ENCODE assay signal across 10 mouse cellular contexts in the genomic region with DNA sequence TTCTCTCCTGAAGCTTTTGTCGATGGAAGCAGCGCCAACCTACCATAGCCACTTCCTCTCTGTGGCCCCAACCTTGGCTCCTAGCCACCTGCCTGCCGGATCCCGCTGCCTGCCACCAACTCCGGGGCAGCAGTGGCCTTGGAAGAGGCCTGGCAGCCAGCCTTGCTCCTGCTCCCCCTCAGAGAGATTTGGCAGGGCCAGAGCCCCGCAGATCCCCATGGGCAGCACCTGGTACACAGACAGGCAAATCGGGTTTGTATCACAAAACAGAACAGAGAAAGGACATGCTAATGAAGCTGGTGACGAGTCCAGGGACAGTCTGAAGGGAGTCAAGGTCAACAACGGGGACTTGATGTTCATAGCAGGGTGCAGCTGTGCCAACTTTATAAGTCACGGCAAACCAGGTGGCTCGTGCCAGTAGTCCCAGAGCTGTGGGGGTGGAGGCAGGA. TPM values are rescaled to one million over a fixed set of nuclear protein-coding genes. Genes with fewer than 3 reads are reported as not detected.
DNase-seq lines count a peak whose midpoint lies in the region; ATAC-seq and TF ChIP-seq lines count a peak whose summit lies in the region.
"Had no signal": no experiment of that assay in that cellular context is flagged by ENCODE, and none has a peak within 500 bp of the region (broad histone marks: within the 10 kb centered on the region; RNA-seq: fewer than 3 reads in every experiment).

No protein-coding gene starts in this region.

- intact Hi-C loops in left cerebral cortex, postnatal 25 days (cut with DNase I) = no loop called here

- no peaks in the 10 kb centered on the region for H3K9me3 ChIP-seq in forebrain, postnatal 0 days (ENCODE audit: low read length)
- H3K9me3 ChIP-seq in forebrain, embryonic 15.5 days = no peaks in the 10 kb centered on the region
- no peaks in the 10 kb centered on the region for H3K9me3 ChIP-seq in stomach, embryonic 15.5 days
- no peaks in the 10 kb centered on the region for H3K9me3 ChIP-seq in stomach, postnatal 0 days (ENCODE audit: control insufficient read depth, low read length)
- no peaks in the 10 kb centered on the region for H3K9me3 ChIP-seq in heart, postnatal 0 days (replicated peaks; ENCODE audit: control insufficient read depth, low read length)

- H3K4me1 ChIP-seq in forebrain, postnatal 0 days (ENCODE audit: insufficient read depth) = no peaks in the 10 kb centered on the region
- H3K4me1 ChIP-seq in forebrain, embryonic 15.5 days = no peaks in the 10 kb centered on the region
- no peaks in the 10 kb centered on the region for H3K4me1 ChIP-seq in stomach, embryonic 15.5 days
- no peaks in the 10 kb centered on the region for H3K4me1 ChIP-seq in stomach, postnatal 0 days (replicated peaks; ENCODE audit: control insufficient read depth, insufficient read depth)
- no peaks in the 10 kb centered on the region for H3K4me1 ChIP-seq in heart, postnatal 0 days (ENCODE audit: control insufficient read depth, insufficient read depth)

- H3K9ac ChIP-seq in forebrain, postnatal 0 days = no peak overlapping the region
- no peak overlapping the region for H3K9ac ChIP-seq in forebrain, embryonic 15.5 days (replicated peaks)
- H3K9ac ChIP-seq in stomach, embryonic 15.5 days = no peak overlapping the region
- H3K9ac ChIP-seq in stomach, postnatal 0 days (ENCODE audit: low read length) = no peak overlapping the region
- no peak overlapping the region for H3K9ac ChIP-seq in heart, postnatal 0 days (replicated peaks; ENCODE audit: low read depth, low read length)

- no peaks in the 10 kb centered on the region for H3K27me3 ChIP-seq in forebrain, postnatal 0 days (ENCODE audit: insufficient read depth, low read length)
- no peaks in the 10 kb centered on the region for H3K27me3 ChIP-seq in forebrain, embryonic 15.5 days
- H3K27me3 ChIP-seq in stomach, embryonic 15.5 days (replicated peaks) = no peaks in the 10 kb centered on the region
- H3K27me3 ChIP-seq in stomach, postnatal 0 days (ENCODE audit: control insufficient read depth, insufficient read depth, low read length) = no peaks in the 10 kb centered on the region
- H3K27me3 ChIP-seq in heart, postnatal 0 days (ENCODE audit: control insufficient read depth, insufficient read depth, low read length) = no peaks in the 10 kb centered on the region

- TF ChIP-seq CTCF in forebrain, postnatal 0 days (IDR thresholded peaks at IDR 0.05; ENCODE audit: low read depth) = no peak
- no peak for TF ChIP-seq CTCF in stomach, postnatal 0 days (IDR thresholded peaks at IDR 0.05; ENCODE audit: low read depth)
- TF ChIP-seq CTCF in heart, postnatal 0 days (IDR thresholded peaks at IDR 0.05; ENCODE audit: low read depth) = no peak

- H3K36me3 ChIP-seq in forebrain, postnatal 0 days (ENCODE audit: insufficient read depth) = no peaks in the 10 kb centered on the region
- H3K36me3 ChIP-seq in forebrain, embryonic 15.5 days = no peaks in the 10 kb centered on the region
- no peaks in the 10 kb centered on the region for H3K36me3 ChIP-seq in stomach, embryonic 15.5 days
- no peaks in the 10 kb centered on the region for H3K36me3 ChIP-seq in stomach, postnatal 0 days (ENCODE audit: control insufficient read depth, insufficient read depth, low read length)
- H3K36me3 ChIP-seq in heart, postnatal 0 days (replicated peaks; ENCODE audit: control insufficient read depth, insufficient read depth, low read length) = no peaks in the 10 kb centered on the region

- H3K27ac ChIP-seq in forebrain, postnatal 0 days (ENCODE audit: low read depth, low read length) = no peak overlapping the region
- no peak overlapping the region for H3K27ac ChIP-seq in forebrain, embryonic 15.5 days (replicated peaks)
- 0 out of 2 replicates have a peak overlapping the region, but pooled peaks have one; percentile 49 for H3K27ac ChIP-seq in stomach, embryonic 15.5 days
- no peak overlapping the region for H3K27ac ChIP-seq in stomach, postnatal 0 days (replicated peaks)
- peak overlapping the region; percentile 88 for H3K27ac ChIP-seq in heart, postnatal 0 days (ENCODE audit: low read depth)

- H3K4me2 ChIP-seq in forebrain, postnatal 0 days (ENCODE audit: low read depth) = no peak overlapping the region
- no peak overlapping the region for H3K4me2 ChIP-seq in forebrain, embryonic 15.5 days (replicated peaks)
- H3K4me2 ChIP-seq in stomach, embryonic 15.5 days = no peak overlapping the region
- H3K4me2 ChIP-seq in stomach, postnatal 0 days (replicated peaks; ENCODE audit: low read depth) = no peak overlapping the region
- H3K4me2 ChIP-seq in heart, postnatal 0 days (ENCODE audit: low read depth, low read length) = no peak overlapping the region

- no peak for TF ChIP-seq EP300 in stomach, postnatal 0 days (optimal IDR thresholded peaks at IDR 0.05)
- peak; percentile 59 for TF ChIP-seq EP300 in heart, postnatal 0 days (IDR thresholded peaks at IDR 0.05; ENCODE audit: low read depth)

- peak; percentile 18 for DNase-seq in forebrain, postnatal 0 days
- no peak for DNase-seq in stomach, postnatal 0 days (ENCODE audit: low spot score)
- DNase-seq in heart, postnatal 0 days (ENCODE audit: low spot score) = peak; percentile 73
- peak; percentile 86 for DNase-seq in testis, postnatal 14 days (ENCODE audit: low spot score)
- no peak for DNase-seq in layer of hippocampus, adult 8-10 months (ENCODE audit: low spot score in 2 of 2)
- no peak for DNase-seq in left cerebral cortex, postnatal 25 days (ENCODE audit: low spot score in 2 of 2)

- no peak for ATAC-seq in forebrain, postnatal 0 days
- ATAC-seq in forebrain, embryonic 15.5 days (replicated peaks) = no peak
- peak; percentile 47 for ATAC-seq in stomach, embryonic 15.5 days (ENCODE audit: insufficient read depth, low FRiP score, low read depth)
- ATAC-seq in stomach, postnatal 0 days (ENCODE audit: low FRiP score, low TSS enrichment) = no peak
- peak; percentile 88 for ATAC-seq in heart, postnatal 0 days (ENCODE audit: insufficient read depth, low read depth)
- ATAC-seq: forebrain, embryonic 16.5 days had no signal

- 54% methylated on average over 11 of the region's 11 CpGs for WGBS in forebrain, postnatal 0 days
- WGBS in forebrain, embryonic 15.5 days = 66% methylated on average over 11 of the region's 11 CpGs
- WGBS in stomach, embryonic 15.5 days = 74% methylated on average over 11 of the region's 11 CpGs
- 75% methylated on average over 11 of the region's 11 CpGs for WGBS in stomach, postnatal 0 days
- WGBS in heart, postnatal 0 days = 32% methylated on average over 11 of the region's 11 CpGs

- no peak overlapping the region for H3K4me3 ChIP-seq in forebrain, postnatal 0 days (ENCODE audit: low read depth, low read length)
- H3K4me3 ChIP-seq in forebrain, embryonic 15.5 days = no peak overlapping the region
- H3K4me3 ChIP-seq in stomach, embryonic 15.5 days (replicated peaks) = no peak overlapping the region
- H3K4me3 ChIP-seq in stomach, postnatal 0 days (ENCODE audit: low read depth, low read length) = no peak overlapping the region
- no peak overlapping the region for H3K4me3 ChIP-seq in heart, postnatal 0 days (ENCODE audit: low read depth, low read length)

RNA-seq across cellular contexts. Expression of a gene that starts 10.0 kb away (rescaled TPM):
- not detected in 2 replicates for total RNA-seq in forebrain, postnatal 0 days (2014; rRNA removed)
- not detected in 2 replicates for polyA plus RNA-seq in forebrain, postnatal 0 days (2015; fragmentation: Nextera tagmentation; extraction: Ambion mirVana)
- polyA plus RNA-seq in forebrain, embryonic 15.5 days (2015; fragmentation: Nextera tagmentation; extraction: Ambion mirVana) = not detected in 2 replicates
- 10.4 and 11.2 TPM in 2 replicates for polyA plus RNA-seq in stomach, embryonic 15.5 days (2015; fragmentation: Nextera tagmentation; extraction: Ambion mirVana)
- polyA plus RNA-seq in stomach, postnatal 0 days (2015; fragmentation: Nextera tagmentation; extraction: Ambion mirVana) = 4.7 and 5.2 TPM in 2 replicates
- 11.1 and 36.4 TPM in 2 replicates for total RNA-seq in heart, postnatal 0 days (2014; rRNA removed; ENCODE audit: low replicate concordance)
- 30.8 and 32.2 TPM in 2 replicates for polyA plus RNA-seq in heart, postnatal 0 days (2015; fragmentation: Nextera tagmentation; extraction: Ambion mirVana)
- total RNA-seq in layer of hippocampus, adult 8-10 months (2022) = not detected
- total RNA-seq in left cerebral cortex, postnatal 25 days (2021) = not detected
- total RNA-seq: left cerebral cortex, adult 8-10 months had no signal
- polyA plus RNA-seq: forebrain, embryonic 16.5 days had no signal

RNA-seq across cellular contexts. Expression of a gene that starts 11.4 kb away (rescaled TPM):
- 8.4 and 11.8 TPM in 2 replicates for total RNA-seq in forebrain, postnatal 0 days (2014; rRNA removed)
- 4.2 and 5.4 TPM in 2 replicates for polyA plus RNA-seq in forebrain, postnatal 0 days (2015; fragmentation: Nextera tagmentation; extraction: Ambion mirVana)
- 7.9 and 9.0 TPM in 2 replicates for polyA plus RNA-seq in forebrain, embryonic 15.5 days (2015; fragmentation: Nextera tagmentation; extraction: Ambion mirVana)
- 6.2 and 6.5 TPM in 2 replicates for polyA plus RNA-seq in stomach, embryonic 15.5 days (2015; fragmentation: Nextera tagmentation; extraction: Ambion mirVana)
- polyA plus RNA-seq in stomach, postnatal 0 days (2015; fragmentation: Nextera tagmentation; extraction: Ambion mirVana) = 3.6 and 3.8 TPM in 2 replicates
- total RNA-seq in heart, postnatal 0 days (2014; rRNA removed; ENCODE audit: low replicate concordance) = 8.2 and 9.4 TPM in 2 replicates
- polyA plus RNA-seq in heart, postnatal 0 days (2015; fragmentation: Nextera tagmentation; extraction: Ambion mirVana) = 3.5 and 3.6 TPM in 2 replicates
- total RNA-seq in layer of hippocampus, adult 8-10 months (2022) = 1 to 10 TPM; 7.5 to 9.8 (median 8.8) TPM
- 1 to 10 TPM; 6.5 to 7.3 TPM for total RNA-seq in left cerebral cortex, postnatal 25 days (2021)

RNA-seq across cellular contexts. Expression of a gene that starts 17.4 kb away (rescaled TPM):
- total RNA-seq in forebrain, postnatal 0 days (2014; rRNA removed) = 115 and 119 TPM in 2 replicates
- 217 and 262 TPM in 2 replicates for polyA plus RNA-seq in forebrain, postnatal 0 days (2015; fragmentation: Nextera tagmentation; extraction: Ambion mirVana)
- 276 and 280 TPM in 2 replicates for polyA plus RNA-seq in forebrain, embryonic 15.5 days (2015; fragmentation: Nextera tagmentation; extraction: Ambion mirVana)
- 291 and 292 TPM in 2 replicates for polyA plus RNA-seq in stomach, embryonic 15.5 days (2015; fragmentation: Nextera tagmentation; extraction: Ambion mirVana)
- polyA plus RNA-seq in stomach, postnatal 0 days (2015; fragmentation: Nextera tagmentation; extraction: Ambion mirVana) = 122 and 125 TPM in 2 replicates
- 29.2 and 42.1 TPM in 2 replicates for total RNA-seq in heart, postnatal 0 days (2014; rRNA removed; ENCODE audit: low replicate concordance)
- polyA plus RNA-seq in heart, postnatal 0 days (2015; fragmentation: Nextera tagmentation; extraction: Ambion mirVana) = 146 and 152 TPM in 2 replicates
- 100 to 1,000 TPM; 120 to 138 (median 128) TPM for total RNA-seq in layer of hippocampus, adult 8-10 months (2022)
- 100 to 1,000 TPM; 129 TPM for total RNA-seq in left cerebral cortex, postnatal 25 days (2021)

RNA-seq across cellular contexts. Expression of a gene that starts 21.0 kb away (rescaled TPM):
- 18.5 and 20.5 TPM in 2 replicates for total RNA-seq in forebrain, postnatal 0 days (2014; rRNA removed)
- polyA plus RNA-seq in forebrain, postnatal 0 days (2015; fragmentation: Nextera tagmentation; extraction: Ambion mirVana) = 16.8 and 19.7 TPM in 2 replicates
- polyA plus RNA-seq in forebrain, embryonic 15.5 days (2015; fragmentation: Nextera tagmentation; extraction: Ambion mirVana) = 24.0 and 25.7 TPM in 2 replicates
- polyA plus RNA-seq in stomach, embryonic 15.5 days (2015; fragmentation: Nextera tagmentation; extraction: Ambion mirVana) = 16.4 and 17.7 TPM in 2 replicates
- polyA plus RNA-seq in stomach, postnatal 0 days (2015; fragmentation: Nextera tagmentation; extraction: Ambion mirVana) = 13.9 and 14.8 TPM in 2 replicates
- 8.9 and 17.2 TPM in 2 replicates for total RNA-seq in heart, postnatal 0 days (2014; rRNA removed; ENCODE audit: low replicate concordance)
- polyA plus RNA-seq in heart, postnatal 0 days (2015; fragmentation: Nextera tagmentation; extraction: Ambion mirVana) = 8.6 and 8.8 TPM in 2 replicates
- total RNA-seq in layer of hippocampus, adult 8-10 months (2022) = 10 to 100 TPM in 2 of 4 experiments, 1 to 10 TPM in 2; 9.3 to 11.8 (median 10.3) TPM
- 10 to 100 TPM in 1 of 2 experiments, 1 to 10 TPM in 1; 9.8 to 10.9 TPM for total RNA-seq in left cerebral cortex, postnatal 25 days (2021)

RNA-seq across cellular contexts. Expression of a gene that starts 38.8 kb away (rescaled TPM):
- 3.2 and 3.3 TPM in 2 replicates for total RNA-seq in forebrain, postnatal 0 days (2014; rRNA removed)
- polyA plus RNA-seq in forebrain, postnatal 0 days (2015; fragmentation: Nextera tagmentation; extraction: Ambion mirVana) = 0.62 and 0.88 TPM in 2 replicates
- 0.97 and 1.1 TPM in 2 replicates for polyA plus RNA-seq in forebrain, embryonic 15.5 days (2015; fragmentation: Nextera tagmentation; extraction: Ambion mirVana)
- polyA plus RNA-seq in stomach, embryonic 15.5 days (2015; fragmentation: Nextera tagmentation; extraction: Ambion mirVana) = 138 and 228 TPM in 2 replicates
- polyA plus RNA-seq in stomach, postnatal 0 days (2015; fragmentation: Nextera tagmentation; extraction: Ambion mirVana) = 355 and 371 TPM in 2 replicates
- 2.6 and 6.8 TPM in 2 replicates for total RNA-seq in heart, postnatal 0 days (2014; rRNA removed; ENCODE audit: low replicate concordance)
- 0.18 and 0.37 TPM in 2 replicates for polyA plus RNA-seq in heart, postnatal 0 days (2015; fragmentation: Nextera tagmentation; extraction: Ambion mirVana)
- total RNA-seq in layer of hippocampus, adult 8-10 months (2022) = 1 to 10 TPM; 1.4 to 3.1 (median 2.1) TPM
- total RNA-seq in left cerebral cortex, postnatal 25 days (2021) = 1 to 10 TPM; 1.3 to 1.9 TPM

Comparison
In these comparisons a context has a peak if more than half of its experiments do, and no peak if none do; other contexts are left out.
1. ATAC-seq: peak in stomach, embryonic 15.5 days (single experiment) and heart, postnatal 0 days (single experiment); none in forebrain, postnatal 0 days (single experiment), forebrain, embryonic 15.5 days (single experiment) and stomach, postnatal 0 days (single experiment).
2. H3K27ac ChIP-seq: peak in stomach, embryonic 15.5 days (single experiment) and heart, postnatal 0 days (single experiment); none in forebrain, postnatal 0 days (single experiment), forebrain, embryonic 15.5 days (single experiment) and stomach, postnatal 0 days (single experiment).
3. DNase-seq: peak in forebrain, postnatal 0 days (single experiment), heart, postnatal 0 days (single experiment) and testis, postnatal 14 days (single experiment); none in stomach, postnatal 0 days (single experiment), layer of hippocampus, adult 8-10 months (0 of 2) and left cerebral cortex, postnatal 25 days (0 of 2).